Mouse (Mus musculus): ENCODE results near the gene Plscr3. TPM values are rescaled to one million over a fixed set of nuclear protein-coding genes. Genes with fewer than 3 reads are reported as not detected.
A peak's percentile ranks its signal among the peaks of the same experiment; 100 is the strongest.

Gene Plscr3
- total RNA-seq, 2 experiments from 2014 or later, result 15.6 to 19.2 TPM

DNA sequence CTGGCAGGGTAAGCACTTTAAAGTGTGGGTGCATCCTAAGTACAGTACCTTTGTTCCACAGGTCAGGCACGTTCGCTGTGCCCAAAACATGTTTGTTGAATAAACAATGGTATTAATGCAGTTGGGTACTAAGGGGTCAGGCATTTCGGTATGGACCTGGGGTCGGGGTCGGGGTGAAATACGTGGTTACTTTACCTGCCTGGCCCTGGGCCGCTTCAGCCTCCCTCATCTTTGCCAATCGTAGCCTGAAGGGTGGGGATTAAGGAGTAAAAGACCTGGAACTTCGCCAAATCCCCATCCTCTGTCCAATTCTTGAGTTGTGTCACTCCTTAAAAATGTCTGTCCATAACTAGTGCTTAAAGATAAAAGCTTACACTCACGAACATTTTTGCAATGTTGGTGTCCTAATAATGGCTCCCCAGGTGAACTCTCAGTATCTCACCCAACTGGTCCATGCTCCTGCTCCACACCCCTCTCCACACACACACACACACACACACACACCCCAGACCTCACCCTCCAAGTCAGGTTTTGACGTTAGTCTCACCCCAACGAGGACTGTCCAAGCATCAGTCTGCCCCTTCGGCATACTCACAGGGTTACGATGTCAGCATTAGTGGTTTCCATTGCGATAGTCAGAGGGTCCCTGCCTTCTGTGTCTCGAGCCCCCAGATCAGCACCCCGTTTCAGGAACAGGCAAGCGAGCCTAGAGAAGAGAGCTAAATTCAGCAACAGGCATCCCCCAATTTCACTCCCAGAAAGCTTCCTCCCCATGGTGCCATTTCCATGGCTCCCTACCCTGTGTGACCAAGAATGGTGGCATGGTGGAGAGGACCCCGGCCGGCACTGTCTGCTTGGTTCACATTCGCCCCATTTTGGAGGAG, 35.9 kb downstream of the Plscr3 start:
- intact Hi-C loops (cut with DNase I), result no loop called here
- DNase-seq (ENCODE audit: low spot score in 2 of 2), result no peak

DNA sequence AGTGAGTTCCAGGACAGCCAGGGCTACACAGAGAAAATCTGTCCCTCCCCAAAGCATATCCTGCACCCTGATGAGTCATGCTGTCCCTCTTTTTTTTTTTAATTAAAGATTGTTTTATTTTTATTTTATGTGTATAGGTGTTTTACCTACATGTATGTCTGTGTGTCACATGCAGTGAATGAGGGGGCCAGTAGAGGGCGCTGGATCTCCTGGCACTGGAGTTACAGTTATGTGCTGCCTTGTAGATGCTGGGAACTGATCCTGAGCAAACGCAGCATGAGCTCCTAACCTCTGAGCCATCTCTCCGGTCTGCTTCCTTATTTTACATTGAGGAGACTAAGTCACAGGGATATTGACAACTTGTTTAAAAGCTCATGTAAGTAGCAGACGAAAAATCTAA, 36.9 kb downstream of the Plscr3 start:
- intact Hi-C loops (cut with DNase I), result no loop called here
- no peak for DNase-seq (ENCODE audit: low spot score in 2 of 2)

DNA sequence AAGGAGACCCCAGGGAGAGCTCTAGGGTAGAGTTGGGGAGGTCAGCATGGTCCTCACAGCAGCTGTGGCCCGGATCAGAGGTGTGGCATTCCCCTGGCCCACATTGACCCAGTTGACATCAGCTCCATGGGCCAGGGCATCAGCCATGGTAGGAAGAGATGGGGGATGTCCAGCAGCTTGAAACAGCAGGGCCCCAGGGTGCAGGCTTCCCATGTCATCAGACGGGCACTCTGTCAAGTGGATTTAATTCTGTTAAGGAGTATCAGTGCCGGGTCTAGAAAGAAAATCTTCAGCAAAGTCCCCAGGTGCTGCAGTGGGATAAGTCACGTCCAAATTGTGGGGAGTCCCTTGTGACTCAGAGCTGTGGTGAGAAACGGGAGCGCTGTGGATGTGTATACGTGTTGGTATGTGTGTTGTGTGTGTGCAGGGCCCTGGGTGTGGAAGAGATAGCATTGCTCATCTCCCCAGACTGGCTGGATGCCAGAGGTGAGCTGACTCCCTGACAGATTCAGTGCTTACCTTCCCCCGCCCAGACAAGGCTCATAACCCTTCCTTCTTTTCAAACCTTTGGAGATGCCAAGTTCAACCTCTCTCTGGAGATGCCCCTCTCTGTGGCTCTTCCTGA, 37.5 kb downstream of the Plscr3 start:
- no peak for DNase-seq (ENCODE audit: low spot score in 2 of 2)
- intact Hi-C loops (cut with DNase I), result no loop called here

DNA sequence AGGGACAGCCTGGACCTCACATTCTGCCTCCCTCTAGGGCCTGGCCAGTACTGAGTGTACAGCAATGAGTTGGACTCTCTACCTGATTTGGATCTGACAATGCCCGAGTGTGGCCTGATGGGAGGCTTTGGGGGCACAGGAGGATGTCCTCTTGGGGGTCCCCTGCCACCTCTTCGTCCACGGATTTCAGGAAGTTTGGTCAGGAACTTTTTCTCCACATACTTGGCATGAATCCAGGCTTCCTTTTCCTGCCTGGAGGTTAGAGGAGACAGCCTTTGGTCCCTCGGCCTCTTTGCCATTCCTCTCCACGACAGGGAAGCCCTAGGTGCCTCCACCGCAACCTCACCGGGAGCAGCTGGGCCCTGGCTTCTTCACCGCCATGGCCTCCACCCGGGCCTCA, 38.1 kb downstream of the Plscr3 start:
- intact Hi-C loops (cut with DNase I), result no loop called here
- DNase-seq (ENCODE audit: low spot score in 2 of 2), result no peak

DNA sequence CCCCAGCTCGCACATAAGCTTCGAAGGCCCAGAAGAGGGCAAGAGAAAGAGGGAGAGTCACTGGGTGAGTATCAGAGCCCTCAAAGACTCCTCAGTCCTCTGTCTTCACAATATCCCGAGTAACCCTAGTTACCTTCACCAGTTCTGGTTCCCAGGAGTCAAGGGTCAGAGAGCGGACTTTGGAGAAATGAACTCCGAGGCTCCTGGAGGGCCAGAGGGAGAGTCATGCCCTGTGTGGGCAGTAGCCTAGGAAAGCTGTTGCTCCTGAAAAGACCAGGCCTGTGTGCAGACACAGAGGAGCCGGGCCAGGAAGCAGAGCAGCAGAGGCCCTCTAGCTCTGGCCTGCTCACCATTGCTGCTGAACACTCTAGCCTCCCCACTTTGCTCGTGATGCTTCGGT, 38.5 kb downstream of the Plscr3 start:
- intact Hi-C loops (cut with DNase I), result no loop called here

DNA sequence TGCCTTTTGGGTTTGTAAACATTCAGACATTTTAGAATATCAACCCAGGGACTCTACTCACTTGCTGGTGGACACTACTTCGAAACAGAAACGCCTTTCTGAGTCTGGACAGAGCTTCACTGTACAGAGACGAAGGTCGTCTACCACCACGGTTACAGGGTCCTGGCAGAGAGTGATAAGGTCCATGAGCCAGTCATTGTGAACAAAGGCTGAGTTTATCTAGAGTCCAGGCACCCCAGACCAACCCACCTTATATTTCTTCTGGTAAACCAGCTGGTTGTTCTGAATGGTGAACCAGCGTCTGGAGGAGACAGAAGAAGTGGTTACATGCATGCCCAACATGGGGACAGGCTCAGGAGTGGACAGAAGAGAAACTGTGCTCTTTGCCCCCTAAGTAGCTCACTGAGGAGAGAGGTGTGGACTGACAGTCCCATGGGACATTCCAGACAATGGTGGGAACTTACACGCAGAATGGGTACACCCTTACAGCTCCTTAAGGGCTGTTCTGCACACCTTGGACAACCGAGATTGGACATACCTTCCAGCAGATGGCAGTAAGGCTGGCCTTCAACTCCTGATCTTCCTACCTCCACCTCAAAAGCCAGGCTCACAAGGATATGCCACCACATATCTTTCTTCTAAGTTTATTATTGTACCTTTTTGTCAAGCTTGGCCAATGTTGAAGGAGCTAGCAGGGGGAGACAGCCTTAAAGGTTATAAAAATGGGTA, 40.9 kb downstream of the Plscr3 start:
- intact Hi-C loops (cut with DNase I), result no loop called here
- DNase-seq (ENCODE audit: low spot score in 2 of 2), result no peak

More for the DNA sequence above, 38.5 kb downstream of the Plscr3 start:
- no peak for DNase-seq (ENCODE audit: low spot score in 2 of 2)

DNA sequence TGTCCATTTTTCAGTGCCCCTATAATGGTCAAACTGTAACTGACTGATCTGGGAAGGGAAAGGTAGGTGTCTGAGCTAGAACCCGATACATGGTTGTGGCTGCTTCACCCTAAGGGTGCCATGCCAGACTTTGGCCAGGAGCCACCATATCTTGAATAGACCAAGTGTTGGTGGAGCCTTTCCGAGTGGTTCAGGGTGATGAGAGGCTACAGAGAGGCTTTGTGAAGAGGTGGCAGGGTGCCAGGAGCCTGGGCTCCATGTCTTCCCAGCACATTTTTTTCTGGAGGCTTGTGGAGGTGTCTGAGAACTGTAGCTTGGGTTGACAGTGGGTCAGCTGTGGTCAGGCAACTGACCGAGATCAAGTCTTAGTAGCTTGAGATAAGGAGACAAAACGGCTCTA, 45.3 kb downstream of the Plscr3 start:
- intact Hi-C loops (cut with DNase I), result no loop called here
- DNase-seq (ENCODE audit: low spot score in 2 of 2), result peak in 1 of 2 experiments; percentile 47

DNA sequence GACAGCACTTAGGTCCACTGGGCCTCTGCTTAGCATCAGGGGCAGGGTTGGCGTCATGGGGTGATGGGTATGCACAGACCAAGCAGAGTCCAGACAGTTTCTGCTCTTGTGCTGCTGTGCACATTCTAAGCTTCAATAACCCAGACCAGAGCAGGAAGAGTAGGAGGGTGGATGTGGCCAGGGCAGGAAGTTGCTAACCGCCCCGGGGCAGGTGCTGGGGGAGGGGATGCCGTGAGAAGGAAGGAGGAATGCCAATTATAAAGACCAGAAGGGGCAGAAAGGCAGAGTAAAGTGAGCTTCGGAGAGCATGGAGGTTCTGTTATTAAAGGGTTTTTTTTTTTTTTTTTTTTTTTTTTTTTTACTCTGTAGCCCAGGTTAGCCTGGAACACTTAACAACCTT, 48.5 kb downstream of the Plscr3 start:
- no peak for DNase-seq (ENCODE audit: low spot score in 2 of 2)
- intact Hi-C loops (cut with DNase I), result no loop called here

DNA sequence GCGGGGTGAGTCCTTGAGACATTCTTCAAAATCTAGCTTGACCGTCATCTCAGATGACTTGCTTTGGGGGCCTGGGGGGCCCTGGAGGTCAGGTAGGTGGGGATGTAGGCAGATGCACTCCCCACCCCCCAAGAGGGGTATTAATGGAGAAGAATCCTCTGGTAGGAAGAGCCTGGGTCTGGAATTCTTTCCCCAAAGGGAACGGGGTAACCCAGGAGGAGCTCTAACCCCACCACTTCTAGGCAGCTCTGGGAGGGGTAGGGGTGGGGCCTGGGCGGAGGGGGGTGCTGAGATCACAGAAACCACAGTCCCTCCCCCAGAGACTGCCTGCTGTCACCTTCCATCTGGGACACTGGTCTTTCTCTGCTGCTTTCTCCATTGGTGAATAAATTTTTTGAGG, 49.1 kb downstream of the Plscr3 start, which contains the start of gene Acap1:
Gene Acap1, minus strand, starts transcription at position 249 of the 400 bp plus-strand sequence.
- DNase-seq (ENCODE audit: low spot score in 2 of 2), result no peak
- intact Hi-C loops (cut with DNase I), result no loop called here

DNA sequence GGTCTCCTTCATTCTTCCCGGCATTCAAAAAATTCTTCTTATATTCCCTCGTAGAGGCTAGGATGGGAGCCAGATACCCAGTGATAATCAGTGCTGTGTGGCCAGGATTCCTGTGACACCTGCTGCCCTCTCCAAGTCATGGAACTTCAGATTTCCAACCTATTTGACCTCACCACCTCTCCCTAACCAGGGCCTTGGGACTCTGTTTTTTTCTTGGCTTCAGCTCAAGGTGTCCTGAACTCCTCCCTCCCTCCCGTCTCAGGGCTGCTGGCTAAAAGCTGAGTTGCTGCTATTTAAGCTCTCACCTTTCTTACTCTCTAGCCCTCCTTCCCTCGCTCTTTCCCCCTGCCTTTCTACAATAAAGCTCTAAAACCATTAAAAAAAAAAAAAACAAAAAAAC, 53.7 kb downstream of the Plscr3 start:
- DNase-seq (ENCODE audit: low spot score in 2 of 2), result no peak
- intact Hi-C loops (cut with DNase I), result no loop called here

DNA sequence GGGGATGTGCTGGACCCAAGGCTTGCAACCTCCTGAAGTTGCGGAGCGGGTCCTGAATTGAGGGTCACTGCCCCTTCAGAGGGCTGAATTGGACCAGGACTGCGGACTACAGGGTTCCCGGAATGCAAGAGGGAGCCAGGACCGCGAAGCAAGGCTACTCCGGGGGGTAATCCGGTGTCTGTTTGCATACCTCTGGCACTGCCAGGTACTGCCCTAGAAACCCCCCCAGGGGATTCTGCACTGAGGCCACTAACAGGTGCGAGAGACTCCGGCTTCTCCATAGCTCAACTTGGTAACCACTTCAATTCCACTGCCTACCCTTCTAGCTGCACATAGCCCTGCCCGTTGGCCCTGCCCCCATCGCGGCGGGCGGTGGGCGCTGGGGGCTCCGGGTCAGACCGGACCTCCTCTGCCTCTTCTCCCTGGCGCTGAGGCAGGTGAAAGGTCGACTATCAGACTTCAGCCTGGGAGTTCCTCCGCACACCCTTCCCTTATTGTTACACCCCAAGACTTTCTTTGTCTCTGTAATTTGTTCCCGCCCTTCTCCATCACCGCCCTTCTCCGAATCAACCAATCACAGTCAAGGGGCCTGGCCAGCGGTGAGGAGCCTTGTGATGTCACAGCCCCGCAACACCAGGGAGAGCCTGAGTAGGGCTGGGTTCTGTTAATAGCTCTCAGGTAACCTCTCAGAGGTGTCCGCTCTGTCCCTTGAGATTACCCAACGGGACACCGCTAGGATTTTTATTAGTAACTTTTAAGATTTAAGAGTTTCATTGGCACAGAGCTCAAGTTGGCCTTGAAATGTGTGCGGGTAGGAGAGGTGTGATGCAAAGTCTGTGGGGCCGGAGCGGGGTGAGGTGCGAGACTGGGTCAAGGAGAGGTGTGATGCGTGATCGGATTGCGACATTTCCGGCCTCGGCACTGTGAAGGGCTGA, 54.6 kb downstream of the Plscr3 start, which contains the start of the genes 2810408A11Rik and Neurl4:
Gene 2810408A11Rik, minus strand, starts transcription at position 517 of the 935 bp plus-strand sequence.
Gene Neurl4, plus strand, starts transcription at position 602 of the 935 bp plus-strand sequence.
- intact Hi-C loops (cut with DNase I), result loop anchor here (1.0 kb wide), 1 partner anchor 21 kb away; the partner anchor contains the start of gene Eif5a

DNA sequence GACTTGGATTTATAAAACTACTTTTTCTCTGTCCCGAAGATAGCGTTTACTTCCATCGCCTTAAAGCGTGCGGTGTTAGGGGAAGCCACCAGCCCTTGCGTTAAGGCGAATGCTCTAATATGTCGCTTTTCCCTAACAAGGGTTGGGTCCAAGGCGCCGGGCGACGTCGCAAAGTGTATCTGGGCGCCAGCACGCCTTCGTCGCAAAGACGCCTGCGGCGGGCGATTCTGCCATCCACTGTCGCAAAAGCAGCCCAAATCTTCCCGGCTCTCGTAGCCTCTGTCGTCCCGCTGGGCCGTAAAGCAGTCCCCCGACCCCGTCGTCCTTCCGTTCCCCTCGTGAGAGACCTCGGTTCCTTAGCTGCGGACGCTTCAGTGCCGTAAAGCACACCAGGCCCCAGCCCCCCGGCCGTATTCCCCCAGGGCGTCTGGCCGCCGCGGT, 55.2 kb downstream of the Plscr3 start:
- peak; percentile 97 to 99 for DNase-seq (ENCODE audit: low spot score in 2 of 2)
- intact Hi-C loops (cut with DNase I), result loop anchor here (1.0 kb wide), 1 partner anchor 20 kb away; the partner anchor contains the start of gene Eif5a

More for the DNA sequence above, 54.6 kb downstream of the Plscr3 start, which contains the start of the genes 2810408A11Rik and Neurl4:
- peak; percentile 83 to 95 for DNase-seq (ENCODE audit: low spot score in 2 of 2)

Small RNA genes within 50 kb of the gene (microRNA-seq; reads per million reads assigned to microRNA genes)
- 0 reads per million in 2 experiments for gene Mir6924

Other genes starting within 250 kb of the Plscr3 start
- gene Atp1b2, start 240.4 kb upstream of the Plscr3 start, total RNA-seq (2021), result 100 to 1,000 TPM; 403 to 438 TPM
- gene Shbg, start 228.5 kb upstream of the Plscr3 start, total RNA-seq (2021), result not detected
- gene Sat2, start 224.4 kb upstream of the Plscr3 start, total RNA-seq (2021), result 1 to 10 TPM; 7.4 to 7.7 TPM
- 100 to 1,000 TPM; 122 to 133 TPM for gene Fxr2, start 213.4 kb upstream of the Plscr3 start, total RNA-seq (2021)
- gene Sox15, start 191.1 kb upstream of the Plscr3 start, total RNA-seq (2021), result not detected
- gene Mpdu1, start 183.7 kb upstream of the Plscr3 start, total RNA-seq (2021), result 10 to 100 TPM; 59.1 to 59.7 TPM
- 10 to 100 TPM; 17.5 to 19.6 TPM for gene Cd68, start 180.2 kb upstream of the Plscr3 start, total RNA-seq (2021)
- 100 to 1,000 TPM; 323 to 328 TPM for gene Eif4a1, start 174.0 kb upstream of the Plscr3 start, total RNA-seq (2021)
- gene Senp3, start 164.3 kb upstream of the Plscr3 start, total RNA-seq (2021), result 10 to 100 TPM; 94.3 to 97.5 TPM
- gene Tnfsf13, start 160.6 kb upstream of the Plscr3 start, total RNA-seq (2021), result 1 to 10 TPM; 2.0 to 2.7 TPM
- 1 to 10 TPM; 8.6 to 8.9 TPM for gene Tnfsf12, start 150.5 kb upstream of the Plscr3 start, total RNA-seq (2021)
- 1 to 10 TPM; 1.9 to 2.2 TPM for gene Tnfsfm13, start 150.3 kb upstream of the Plscr3 start, total RNA-seq (2021)
- gene Polr2a, start 87.7 kb upstream of the Plscr3 start, total RNA-seq (2021), result 10 to 100 TPM; 53.3 to 53.6 TPM
- gene Slc35g3, start 84.4 kb upstream of the Plscr3 start, total RNA-seq (2021), result not detected
- 100 to 1,000 TPM; 110 to 114 TPM for gene Zbtb4, start 80.5 kb upstream of the Plscr3 start, total RNA-seq (2021)
- gene Chrnb1, start 50.4 kb upstream of the Plscr3 start, total RNA-seq (2021), result 1 to 10 TPM; 1.3 to 2.0 TPM
- gene Fgf11, start 44.5 kb upstream of the Plscr3 start, total RNA-seq (2021), result 10 to 100 TPM; 14.9 to 17.2 TPM
- not detected for gene Tmem102, start 40.8 kb upstream of the Plscr3 start, total RNA-seq (2021)
- not detected for gene Gm39566, start 31.1 kb upstream of the Plscr3 start, total RNA-seq (2021)
- not detected for gene Spem2, start 27.9 kb upstream of the Plscr3 start, total RNA-seq (2021)
- under 1 TPM in 1 of 2 experiments, not detected in 1; 0.43 TPM for gene Spem1, start 24.2 kb upstream of the Plscr3 start, total RNA-seq (2021)
- 100 to 1,000 TPM; 233 to 248 TPM for gene Nlgn2, start 8.6 kb upstream of the Plscr3 start, total RNA-seq (2021)
- 100 to 1,000 TPM; 129 to 134 TPM for gene Tmem256, start 7.9 kb upstream of the Plscr3 start, total RNA-seq (2021)
- gene Tnk1, start 12.4 kb downstream of the Plscr3 start, total RNA-seq (2021), result under 1 TPM in 1 of 2 experiments, not detected in 1; 0.27 TPM
- not detected for gene Tmem95, start 31.6 kb downstream of the Plscr3 start, total RNA-seq (2021)
- gene Kctd11, start 35.0 kb downstream of the Plscr3 start, total RNA-seq (2021), result 1 to 10 TPM; 1.1 to 1.2 TPM
- gene Acap1, start 49.2 kb downstream of the Plscr3 start, total RNA-seq (2021), result not detected
- under 1 TPM; 0.55 to 0.60 TPM for gene 2810408A11Rik, start 54.6 kb downstream of the Plscr3 start, total RNA-seq (2021)
- gene Neurl4, start 54.7 kb downstream of the Plscr3 start, total RNA-seq (2021), result 100 to 1,000 TPM; 113 to 117 TPM
- 10 to 100 TPM; 26.9 to 33.2 TPM for gene Gps2, start 67.5 kb downstream of the Plscr3 start, total RNA-seq (2021)
- gene Eif5a, start 75.6 kb downstream of the Plscr3 start, total RNA-seq (2021), result 100 to 1,000 TPM; 425 to 450 TPM
- gene Ybx2, start 89.4 kb downstream of the Plscr3 start, total RNA-seq (2021), result 10 to 100 TPM in 1 of 2 experiments, 1 to 10 TPM in 1; 6.1 to 10.7 TPM
- gene Slc2a4, start 101.8 kb downstream of the Plscr3 start, total RNA-seq (2021), result 1 to 10 TPM; 2.3 to 3.5 TPM
- gene Cldn7, start 118.4 kb downstream of the Plscr3 start, total RNA-seq (2021), result not detected
- gene Ctdnep1, start 134.8 kb downstream of the Plscr3 start, total RNA-seq (2021), result 100 to 1,000 TPM; 117 to 129 TPM
- gene Elp5, start 136.1 kb downstream of the Plscr3 start, total RNA-seq (2021), result 100 to 1,000 TPM; 106 to 109 TPM
- gene Gabarap, start 144.8 kb downstream of the Plscr3 start, total RNA-seq (2021), result 100 to 1,000 TPM; 217 to 218 TPM
- 10 to 100 TPM; 44.6 to 47.5 TPM for gene Phf23, start 149.4 kb downstream of the Plscr3 start, total RNA-seq (2021)
- 10 to 100 TPM; 26.1 to 32.2 TPM for gene Dvl2, start 154.2 kb downstream of the Plscr3 start, total RNA-seq (2021)
- gene Acadvl, start 169.0 kb downstream of the Plscr3 start, total RNA-seq (2021), result 10 to 100 TPM; 57.4 to 59.3 TPM
- gene Dlg4, start 170.6 kb downstream of the Plscr3 start, total RNA-seq (2021), result 100 to 1,000 TPM; 931 to 954 TPM
- 1 to 10 TPM; 1.7 to 3.1 TPM for gene Asgr1, start 207.7 kb downstream of the Plscr3 start, total RNA-seq (2021)
- not detected for gene Asgr2, start 246.3 kb downstream of the Plscr3 start, total RNA-seq (2021)

All from left cerebral cortex, postnatal 25 days (tissue).